Comparison of ENCODE assay signal across 25 mouse cellular contexts in genomic region chr11:28022876-28023275, GRCm38 (mm10).
"Had no signal": no experiment of that assay in that cellular context is flagged by ENCODE, and none has a peak within 500 bp of the region (broad histone marks: within the 10 kb centered on the region; RNA-seq: fewer than 3 reads in every experiment).

No protein-coding gene starts in this region.

- DNase-seq: gastrocnemius, postnatal 14 days; gastrocnemius, postnatal 36 days; heart, adult 11 months; heart, adult 2 months; heart, postnatal 14 days; heart, postnatal 36 days; kidney, adult 11 months; kidney, adult 2 months; kidney, adult 9 months; kidney, postnatal 14 days; kidney, postnatal 36 days; layer of hippocampus, adult 9-11 months; layer of hippocampus, postnatal 36 days; left cerebral cortex, postnatal 4 days had no signal

- ATAC-seq: hindbrain, postnatal 0 days; intestine, embryonic 16.5 days had no signal

- H3K9ac ChIP-seq: heart, embryonic 13.5 days; heart, embryonic 15.5 days; hindbrain, embryonic 13.5 days; hindbrain, embryonic 15.5 days; kidney, embryonic 15.5 days; limb, embryonic 13.5 days; limb, embryonic 15.5 days had no signal

- H3K27me3 ChIP-seq: heart, embryonic 13.5 days; heart, embryonic 15.5 days; hindbrain, embryonic 13.5 days; hindbrain, embryonic 15.5 days; kidney, embryonic 15.5 days; limb, embryonic 13.5 days; limb, embryonic 15.5 days had no signal

- H3K27ac ChIP-seq: heart, adult 2 months; heart, embryonic 13.5 days; heart, embryonic 15.5 days; hindbrain, embryonic 13.5 days; hindbrain, embryonic 15.5 days; hindbrain, postnatal 0 days; kidney, embryonic 15.5 days; kidney, postnatal 0 days; limb, embryonic 13.5 days; limb, embryonic 15.5 days had no signal

- H3K4me1 ChIP-seq: heart, embryonic 13.5 days; heart, embryonic 15.5 days; hindbrain, embryonic 13.5 days; hindbrain, embryonic 15.5 days; kidney, embryonic 15.5 days; limb, embryonic 13.5 days; limb, embryonic 15.5 days had no signal

- H3K4me2 ChIP-seq: heart, embryonic 11.5 days; heart, embryonic 13.5 days; heart, embryonic 15.5 days; hindbrain, embryonic 13.5 days; hindbrain, embryonic 15.5 days; kidney, embryonic 15.5 days; limb, embryonic 13.5 days; limb, embryonic 15.5 days had no signal

- H3K36me3 ChIP-seq: heart, embryonic 13.5 days; heart, embryonic 15.5 days; hindbrain, embryonic 13.5 days; hindbrain, embryonic 15.5 days; kidney, embryonic 15.5 days; limb, embryonic 13.5 days; limb, embryonic 15.5 days had no signal

- H3K9me3 ChIP-seq: heart, embryonic 13.5 days; heart, embryonic 15.5 days; hindbrain, embryonic 13.5 days; hindbrain, embryonic 15.5 days; kidney, embryonic 15.5 days; limb, embryonic 13.5 days; limb, embryonic 15.5 days had no signal

- H3K4me3 ChIP-seq: heart, adult 2 months; heart, embryonic 13.5 days; heart, embryonic 15.5 days; hindbrain, embryonic 13.5 days; hindbrain, embryonic 15.5 days; kidney, embryonic 15.5 days; limb, embryonic 13.5 days; limb, embryonic 15.5 days had no signal
